Mouse (Mus musculus) liver, embryonic 14.5 days (tissue): ENCODE data around the gene Angel1.

Experiments used
- CTCF ChIP-seq: IDR thresholded peaks from 2 replicates; pipeline ENCODE4 v1.5.1; 2016; ENCODE audit warnings: antibody characterized with exemption, low read depth, control low read depth
- EP300 ChIP-seq: IDR thresholded peaks from 2 replicates; pipeline ENCODE4 v1.6.1; 2016; ENCODE audit warnings: antibody characterized with exemption, low read depth

DNA sequence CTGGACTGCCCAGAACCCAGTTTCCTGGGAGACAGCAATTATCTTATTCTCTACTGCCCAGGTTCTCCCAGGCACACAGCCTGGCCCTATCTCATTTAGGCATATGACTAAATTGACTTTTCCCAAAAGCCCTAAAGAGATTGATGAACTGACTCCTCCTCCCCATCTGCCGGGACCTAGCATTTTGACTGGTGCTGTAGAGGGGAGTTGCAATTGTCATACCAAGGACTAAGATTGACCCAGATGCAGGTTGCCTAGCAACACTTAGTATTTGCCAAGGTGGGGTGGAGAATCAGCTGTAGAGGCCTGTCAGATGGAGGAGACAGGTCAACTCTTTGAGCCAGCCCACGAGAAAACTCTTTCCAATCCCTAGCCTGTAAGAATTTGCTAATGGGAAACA, 28.3 kb downstream of the Angel1 start:
- TF ChIP-seq CTCF, result no peak
- no peak for TF ChIP-seq EP300
